Mouse (Mus musculus) layer of hippocampus, postnatal 10 days (tissue): ENCODE measurements around the gene Rtel1. TPM values are rescaled to one million over a fixed set of nuclear protein-coding genes. Genes with fewer than 3 reads are reported as not detected.

Experiments used
- DNase-seq, 2 experiments: peaks; one replicate each; pipeline ENCODE4 v3.0.0; 2021; ENCODE audit warnings: low spot score in 2 of 2
- long read RNA-seq: library from polyadenylated mRNA; stranded (forward); transcript quantifications from one replicate; pipeline ENCODE4 v2.0.0, GENCODE M21; 2023
- total RNA-seq, 2 experiments: library from RNA; stranded (reverse); gene quantifications; 2 replicates each; pipeline ENCODE4 v1.2.3; 2021

The Rtel1 gene
- total RNA-seq = 10 to 100 TPM; 39.5 to 46.1 TPM
- long read RNA-seq, full-length matches to known transcripts = 1 of 7 reads
- long read RNA-seq, partial matches to known transcripts = 1 of 7 reads
- long read RNA-seq, other reads (novel, unspliced or antisense) = 5 of 7 reads

DNA sequence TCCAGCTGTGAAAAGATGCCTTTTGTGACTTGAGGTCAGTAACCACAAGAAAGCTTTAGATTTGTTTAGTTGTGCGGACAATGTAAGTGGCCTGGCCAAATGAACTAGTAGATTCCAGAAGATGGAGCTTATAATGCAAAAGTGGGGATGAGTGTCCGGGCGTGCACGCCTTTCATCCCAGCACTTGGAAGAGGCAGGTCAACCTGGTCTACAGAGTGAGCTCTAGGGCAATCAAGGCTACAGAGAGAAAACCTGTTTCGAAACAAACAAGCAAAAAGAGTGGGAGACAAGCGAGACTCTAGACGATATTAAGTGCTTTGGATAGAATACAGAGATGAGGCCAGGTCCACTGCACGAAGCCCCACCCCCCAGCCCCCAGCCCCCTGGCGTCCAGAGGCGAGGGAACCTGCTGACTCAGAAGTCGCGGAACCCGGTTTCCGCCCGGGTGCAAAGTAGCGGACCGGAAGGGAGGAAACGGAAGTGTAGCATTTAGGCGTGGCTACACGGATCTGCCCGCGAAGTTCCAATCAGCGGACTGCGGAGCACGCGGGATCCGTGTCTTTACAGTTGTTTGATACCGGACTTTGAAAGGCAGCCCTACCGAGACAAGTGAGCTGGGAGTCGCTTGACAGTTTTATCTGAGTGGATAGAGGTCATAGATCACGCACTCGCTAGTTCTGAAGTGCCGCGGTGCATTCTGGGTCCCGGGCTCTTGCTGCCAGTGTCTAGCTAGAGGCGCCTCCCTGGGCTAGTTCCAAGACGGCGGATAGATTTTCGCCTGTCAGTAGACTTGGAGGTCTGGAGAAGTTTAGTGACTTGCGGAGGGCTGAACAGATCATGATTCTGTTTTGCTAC lies at the start of gene Rtel1:
Gene Rtel1 (plus strand): TSS at position 492 of the 855 bp plus-strand sequence.
- peak; percentile 86 for DNase-seq

DNA sequence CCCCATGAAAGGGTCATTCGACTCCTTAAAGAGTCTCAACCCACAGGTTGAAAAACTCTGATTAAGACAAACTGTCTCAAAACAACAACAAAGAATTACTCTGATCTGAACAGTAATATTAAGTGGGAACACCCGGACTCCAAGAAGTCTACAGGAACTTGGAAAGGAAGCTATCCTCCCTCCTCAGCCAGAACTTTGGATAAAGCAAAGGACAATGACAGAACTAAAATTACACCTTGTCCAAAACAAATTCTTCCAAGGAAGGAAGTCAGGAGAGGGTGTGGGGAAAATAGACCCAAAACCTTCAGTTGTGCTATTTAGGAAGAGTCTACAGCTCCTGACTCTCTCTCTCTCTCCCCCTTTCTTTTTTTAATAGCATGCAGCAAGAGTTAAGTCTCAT lies 47.4 kb upstream of the Rtel1 start:
- no peak for DNase-seq

DNA sequence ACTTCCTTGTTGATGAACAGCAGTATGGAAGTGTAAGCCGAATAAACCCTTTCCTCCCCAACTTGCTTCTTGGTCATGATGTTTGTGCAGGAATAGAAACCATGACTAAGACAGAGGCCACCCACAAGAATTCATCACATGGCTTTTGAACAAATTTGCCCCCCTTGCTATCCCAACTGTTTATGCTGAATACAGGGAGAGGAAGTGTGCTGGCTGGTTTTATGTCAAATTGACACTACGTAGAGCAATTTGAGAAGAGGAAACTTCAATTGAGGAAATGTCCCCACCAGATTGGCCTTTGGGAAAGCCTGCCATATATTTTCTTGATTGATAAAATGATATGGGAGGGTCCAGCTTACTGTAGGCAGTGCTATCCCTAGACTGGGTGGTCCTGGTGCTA lies 45.7 kb upstream of the Rtel1 start:
- DNase-seq = no peak

DNA sequence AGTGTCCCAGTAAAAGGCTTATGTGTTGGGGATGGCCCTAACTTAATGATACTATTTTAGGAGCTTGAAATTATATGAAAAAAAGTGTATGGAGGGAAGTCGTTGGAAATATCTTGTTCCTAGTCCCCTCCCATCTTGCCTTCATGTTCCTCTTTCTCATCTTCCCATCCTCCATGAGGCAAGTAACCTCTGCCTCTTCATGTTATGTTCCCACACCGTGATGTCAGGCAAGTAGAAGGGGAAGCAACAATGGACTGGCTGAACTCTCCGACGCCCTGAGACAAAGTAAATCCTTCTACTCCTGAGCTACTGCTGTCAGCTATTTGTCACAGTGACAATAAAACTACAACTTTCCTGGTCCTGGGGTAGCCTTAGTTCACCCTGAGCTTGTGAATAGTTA lies 44.9 kb upstream of the Rtel1 start:
- DNase-seq = no peak

DNA sequence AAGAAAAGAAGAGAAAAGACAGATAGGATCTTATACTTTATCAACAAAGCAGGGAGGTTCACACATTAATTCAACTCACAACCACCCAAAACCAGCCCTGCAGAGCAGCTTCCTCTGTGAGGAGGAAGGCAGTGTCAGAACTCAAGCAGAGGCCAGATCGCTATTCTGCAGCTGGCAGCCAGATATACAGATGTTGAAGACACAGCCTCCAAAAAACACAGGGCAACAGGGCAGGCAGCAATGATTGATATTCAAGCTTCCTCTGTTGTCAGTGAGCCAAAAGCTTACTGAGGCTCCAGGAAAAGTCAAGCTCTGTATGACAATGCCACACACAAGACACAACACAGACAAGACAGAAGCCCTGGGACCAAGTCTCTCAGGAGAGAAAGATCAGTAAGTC lies 42.8 kb upstream of the Rtel1 start:
- DNase-seq = no peak

DNA sequence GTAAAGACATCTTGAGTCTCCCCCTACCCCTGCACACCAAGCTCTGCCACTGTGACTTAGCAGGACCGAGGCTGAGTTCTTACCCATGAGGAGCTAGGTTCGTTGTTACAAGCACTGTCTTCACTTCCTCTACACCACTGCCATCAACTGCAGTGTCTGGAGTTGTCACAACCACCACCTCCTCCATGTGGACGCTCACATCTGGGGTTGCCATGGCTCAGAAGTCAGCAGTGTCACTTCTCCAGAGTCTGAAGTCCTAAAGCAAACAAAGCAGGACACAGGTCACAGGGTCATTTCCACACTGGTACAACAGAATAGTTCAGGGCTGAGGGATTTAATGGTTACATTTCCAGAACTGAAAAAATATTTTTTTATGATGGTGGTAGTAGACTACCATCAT lies 41.7 kb upstream of the Rtel1 start:
- no peak for DNase-seq

DNA sequence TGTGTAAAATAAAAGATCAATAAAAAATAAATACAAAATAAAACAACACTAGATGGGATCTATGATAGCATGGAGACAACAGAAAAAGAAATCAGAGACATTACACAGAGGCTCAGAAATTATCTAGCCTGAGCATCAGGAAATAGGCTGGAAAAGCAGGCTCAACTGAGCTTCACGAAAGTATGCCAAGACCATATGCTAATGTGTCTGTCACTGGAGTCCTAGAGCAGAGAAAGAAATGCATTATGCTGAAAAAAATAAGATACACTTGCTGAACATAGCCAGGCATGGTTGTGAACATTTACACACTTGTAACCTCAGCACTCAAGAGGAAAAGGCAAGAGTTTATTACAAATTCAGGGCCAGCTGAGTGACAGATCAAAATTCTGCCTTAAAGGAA lies 39.6 kb upstream of the Rtel1 start:
- no peak for DNase-seq

DNA sequence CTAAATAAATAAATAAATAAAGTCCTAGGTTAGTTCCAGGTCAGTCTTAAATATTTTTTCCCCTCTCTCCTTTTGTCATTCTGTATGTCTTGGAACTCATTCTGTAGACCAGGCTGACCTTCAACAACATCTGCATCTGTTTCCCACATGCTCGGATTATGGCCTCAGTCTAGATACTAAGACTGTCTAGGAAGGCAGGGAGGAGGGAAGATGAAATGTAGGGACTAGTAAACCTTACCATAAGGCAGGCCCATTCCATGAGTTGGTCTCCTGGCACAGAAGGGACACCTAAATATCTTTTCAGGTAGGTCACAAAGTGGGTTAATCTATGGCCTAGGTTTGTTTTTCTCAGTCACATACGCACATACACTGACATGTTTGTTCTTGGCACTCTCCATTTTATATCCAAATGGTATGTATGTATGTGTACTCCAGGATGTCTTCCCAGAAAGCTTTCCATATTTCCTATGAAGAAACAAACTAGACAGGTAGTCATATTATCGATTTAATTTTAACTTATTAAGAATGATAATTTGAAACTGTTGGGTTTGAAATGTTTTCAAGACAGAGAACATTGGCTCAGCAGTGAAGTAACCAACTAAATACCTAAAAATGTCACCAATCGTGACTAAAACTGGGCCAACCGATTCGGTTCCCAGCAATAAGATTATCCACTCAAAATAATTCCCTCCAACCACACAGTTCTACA lies 32.8 kb upstream of the Rtel1 start:
- DNase-seq = no peak

DNA sequence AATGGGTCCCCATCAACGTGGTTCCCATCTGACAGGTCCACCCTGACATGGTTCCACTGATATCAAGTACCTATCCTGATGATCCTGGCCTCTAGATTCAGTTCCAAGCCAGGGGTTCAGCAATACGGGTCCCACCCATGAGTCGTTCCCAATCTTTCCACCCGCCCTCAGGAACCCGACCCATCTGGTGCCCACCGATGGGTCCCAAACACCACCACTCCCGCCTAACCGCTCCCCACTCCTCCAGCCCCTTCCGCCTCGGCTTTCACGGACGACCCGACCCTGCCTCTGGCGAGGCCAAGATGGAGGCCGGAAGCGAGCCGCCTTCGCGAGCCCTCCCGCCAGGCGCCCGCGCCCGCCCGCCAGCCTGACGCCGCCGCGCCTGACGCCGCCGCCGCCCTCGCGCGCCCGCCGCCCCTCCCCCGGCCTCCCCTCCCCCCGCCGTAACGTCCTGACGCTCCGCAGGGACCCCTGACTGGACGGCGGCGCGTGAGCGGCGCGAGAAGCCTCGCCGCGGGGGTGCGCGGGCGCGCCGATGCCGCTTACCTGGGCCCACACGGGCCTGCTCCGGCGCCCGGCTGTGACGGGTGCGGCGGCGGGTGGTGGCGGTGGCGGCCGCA lies 32.1 kb upstream of the Rtel1 start:
- DNase-seq = peak; percentile 80 to 86

DNA sequence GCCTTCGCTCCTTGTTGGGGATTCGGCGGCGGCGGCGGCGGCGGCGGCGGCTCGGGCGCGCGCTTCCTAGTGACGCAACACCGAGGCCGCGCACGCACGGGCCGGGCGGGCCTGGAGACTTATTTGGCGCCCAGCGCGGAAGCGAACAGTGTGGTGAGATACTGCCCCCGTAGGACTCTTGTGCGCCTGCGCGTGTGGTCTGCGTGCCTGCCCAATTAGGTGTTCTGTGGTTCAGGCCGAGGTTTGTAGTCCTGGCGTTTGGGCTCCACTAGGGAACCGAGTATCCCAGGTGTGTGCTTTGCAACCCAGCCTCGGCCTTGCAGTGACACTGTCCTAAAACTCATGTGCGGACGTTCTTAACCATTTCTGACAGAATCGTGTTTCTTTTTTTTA lies 31.6 kb upstream of the Rtel1 start, which contains the start of gene Gmeb2:
Gene Gmeb2 (minus strand): TSS at position 78 of the 393 bp plus-strand sequence.
- DNase-seq = peak; percentile 86 to 92

DNA sequence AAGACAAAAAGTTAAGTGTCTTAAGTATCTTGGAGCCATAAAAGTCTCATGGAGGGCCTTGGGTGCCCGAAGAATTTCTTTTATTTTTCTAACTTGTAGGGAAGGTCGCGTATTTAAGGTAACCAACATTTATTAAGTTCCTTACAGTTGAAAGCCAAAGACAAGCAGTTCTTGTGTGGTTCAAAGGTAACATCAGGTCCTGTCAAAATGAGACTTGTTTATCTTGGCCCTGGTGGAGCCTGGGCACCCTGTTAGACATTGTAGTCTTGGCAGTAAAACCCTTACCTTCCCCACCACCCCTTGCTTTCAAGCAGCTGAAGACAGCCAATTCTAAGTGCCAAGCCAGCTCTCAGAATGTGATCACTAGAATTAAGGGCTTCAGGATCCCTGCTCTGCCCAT lies 30.8 kb upstream of the Rtel1 start:
- DNase-seq = no peak

DNA sequence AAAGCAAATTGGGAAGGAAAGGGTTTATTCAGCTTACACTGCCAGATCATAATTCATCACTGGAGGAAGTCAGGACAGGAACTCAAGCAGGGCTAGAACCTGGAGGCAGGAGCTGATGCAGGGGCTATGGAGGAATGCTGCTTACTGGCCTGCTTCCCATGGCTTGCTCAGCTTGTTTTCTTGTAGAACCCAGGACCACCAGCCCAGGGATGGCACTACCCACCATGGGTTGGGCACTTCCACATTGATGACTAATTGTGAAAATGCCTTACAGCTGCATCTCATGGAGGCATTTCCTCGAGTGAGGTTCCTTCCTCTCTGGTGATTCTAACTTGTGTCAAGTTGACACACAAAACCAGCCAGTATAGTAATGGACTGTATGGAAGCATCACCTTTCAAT lies 28.6 kb upstream of the Rtel1 start:
- no peak for DNase-seq

DNA sequence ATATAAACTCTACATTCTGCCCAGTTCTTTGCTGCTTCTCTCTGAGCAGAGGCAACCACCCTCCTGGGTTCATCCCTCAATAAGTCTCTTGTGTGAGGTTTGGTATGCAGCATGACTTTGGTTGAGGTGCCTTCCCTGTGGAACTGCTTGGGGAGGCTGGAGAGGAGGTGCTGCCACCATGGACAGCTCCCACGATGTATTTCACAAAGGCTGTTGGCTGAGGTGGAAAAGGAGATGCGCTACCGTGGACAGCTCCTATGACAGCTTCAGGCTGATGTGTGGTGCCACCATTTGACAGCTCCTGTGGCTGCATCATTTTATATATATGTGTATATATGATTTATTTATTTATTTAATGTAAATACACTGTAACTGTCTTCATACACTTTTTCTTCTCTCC lies 17.5 kb upstream of the Rtel1 start:
- DNase-seq = no peak

DNA sequence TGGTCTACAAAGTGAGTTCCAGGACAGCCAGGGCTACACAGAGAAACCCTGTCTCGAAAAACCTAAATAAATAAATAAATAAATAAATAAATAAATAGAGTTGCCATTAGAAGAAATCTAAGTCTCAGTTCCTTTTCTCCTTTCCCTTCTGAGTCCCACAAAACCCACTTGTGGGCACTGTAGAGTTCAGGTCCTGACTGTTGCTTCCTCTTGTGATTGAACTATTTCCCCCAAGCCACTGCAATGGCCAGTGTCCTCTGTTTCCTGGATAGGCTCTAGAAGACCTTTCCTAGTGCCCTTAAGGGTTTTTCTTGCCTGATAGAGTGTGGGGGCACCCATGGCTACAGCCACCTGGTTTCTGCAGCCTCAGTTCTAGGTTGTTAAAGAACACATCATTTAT lies 14.6 kb upstream of the Rtel1 start:
- no peak for DNase-seq

DNA sequence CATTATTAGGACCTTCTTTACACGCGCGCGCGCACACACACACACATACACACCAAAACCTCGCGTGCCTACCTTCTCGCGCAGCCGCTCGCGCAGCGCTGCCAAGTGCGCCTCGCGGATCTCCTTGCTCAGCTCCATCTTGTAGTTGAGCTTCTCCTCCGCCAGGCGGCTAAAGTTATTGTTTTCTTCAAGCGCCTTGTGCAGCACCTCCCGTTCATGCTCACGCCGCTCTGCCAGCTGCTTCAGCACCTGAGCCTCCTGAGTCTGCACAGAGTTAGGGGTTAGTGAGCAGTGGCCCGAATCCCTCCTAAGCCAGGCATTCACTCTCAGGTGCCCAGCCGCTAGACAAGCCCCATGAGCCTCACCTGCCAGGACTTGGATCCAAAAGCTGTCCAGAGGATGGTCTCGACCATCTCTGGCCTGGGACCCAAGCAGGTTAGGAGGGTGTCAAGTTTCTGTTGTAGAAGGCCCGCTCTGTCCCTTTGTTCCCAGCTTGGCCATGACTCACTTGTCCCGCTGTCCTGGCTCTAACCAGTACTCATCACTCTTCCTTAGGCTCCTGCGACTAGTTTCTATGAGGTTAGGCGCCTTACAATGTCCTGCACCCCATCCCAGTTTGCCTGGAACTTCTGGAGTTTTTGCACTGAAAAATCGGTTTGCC lies 12.3 kb upstream of the Rtel1 start:
- peak; percentile 58 to 64 for DNase-seq

DNA sequence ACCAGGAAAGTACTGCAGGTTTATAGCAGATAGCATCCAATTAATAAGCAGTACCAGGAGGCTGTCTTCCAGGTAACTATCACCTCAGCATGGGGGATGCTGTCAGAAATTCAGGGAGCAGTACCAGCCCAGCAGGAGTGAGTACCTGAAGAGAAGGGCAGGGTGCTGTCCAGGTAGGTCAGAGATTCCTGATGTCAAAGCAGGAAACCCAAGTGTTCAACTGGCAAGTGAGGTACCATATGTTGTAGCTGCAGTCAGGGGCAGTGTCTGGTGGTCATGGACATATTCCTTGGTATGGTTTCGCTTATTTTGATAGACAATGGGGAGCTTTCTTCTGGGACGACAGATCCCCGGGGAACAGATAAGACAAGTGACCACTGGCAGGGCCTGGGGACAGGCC lies 7.1 kb upstream of the Rtel1 start:
- DNase-seq = no peak

DNA sequence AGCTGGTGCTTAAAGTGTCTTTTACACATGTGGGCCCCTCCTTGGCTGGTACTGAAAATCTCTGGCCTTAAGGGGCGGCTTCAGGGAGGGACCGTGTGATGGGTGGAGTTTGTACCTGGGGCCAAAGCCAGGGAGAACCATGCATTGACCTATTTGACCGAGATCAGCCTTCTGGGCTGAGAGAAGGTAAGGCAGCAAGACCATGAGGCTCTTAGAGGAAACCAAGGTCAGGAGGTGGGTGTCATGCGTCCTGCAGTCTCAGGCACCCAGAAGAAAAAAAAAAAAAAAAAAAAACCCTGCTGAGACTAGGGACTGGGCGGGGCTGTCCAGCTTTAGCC lies 6.6 kb upstream of the Rtel1 start:
- no peak for DNase-seq

DNA sequence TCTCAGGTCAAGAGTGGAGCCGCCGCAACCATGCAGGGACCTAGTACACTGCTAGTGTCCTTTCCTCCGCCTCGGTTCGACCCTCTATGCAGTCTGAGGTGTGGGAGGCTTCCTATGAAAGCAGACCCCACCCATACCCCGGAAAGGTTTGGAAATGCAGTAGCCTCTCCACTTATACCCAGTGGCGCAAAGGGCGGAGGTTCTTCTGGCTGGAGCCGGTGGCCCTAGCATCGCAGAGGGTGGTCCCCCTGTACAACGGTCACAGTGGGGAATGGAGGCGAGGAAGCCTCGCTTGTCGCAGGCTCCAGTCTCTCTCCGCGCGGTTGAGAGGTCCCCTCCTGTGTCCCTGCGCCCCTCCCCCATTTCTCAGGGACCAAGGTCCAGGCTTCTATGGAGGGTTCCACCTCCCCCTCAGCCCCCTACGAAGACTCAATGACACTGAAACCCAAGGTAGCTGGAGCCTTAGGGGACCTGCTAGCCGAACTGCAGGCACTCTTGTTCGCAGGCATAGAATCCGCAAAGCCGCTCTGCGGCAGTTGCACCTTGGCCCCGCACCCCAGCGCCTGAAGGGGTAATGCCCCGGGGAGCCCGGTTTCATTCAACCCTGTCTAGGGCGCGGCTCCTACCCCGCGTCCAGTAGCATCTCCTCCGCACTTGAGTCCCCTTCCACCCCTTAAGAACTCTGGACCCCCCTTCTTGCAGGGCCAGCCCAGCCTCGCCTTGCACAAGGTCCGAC lies 6.0 kb upstream of the Rtel1 start:
- peak; percentile 40 to 58 for DNase-seq

DNA sequence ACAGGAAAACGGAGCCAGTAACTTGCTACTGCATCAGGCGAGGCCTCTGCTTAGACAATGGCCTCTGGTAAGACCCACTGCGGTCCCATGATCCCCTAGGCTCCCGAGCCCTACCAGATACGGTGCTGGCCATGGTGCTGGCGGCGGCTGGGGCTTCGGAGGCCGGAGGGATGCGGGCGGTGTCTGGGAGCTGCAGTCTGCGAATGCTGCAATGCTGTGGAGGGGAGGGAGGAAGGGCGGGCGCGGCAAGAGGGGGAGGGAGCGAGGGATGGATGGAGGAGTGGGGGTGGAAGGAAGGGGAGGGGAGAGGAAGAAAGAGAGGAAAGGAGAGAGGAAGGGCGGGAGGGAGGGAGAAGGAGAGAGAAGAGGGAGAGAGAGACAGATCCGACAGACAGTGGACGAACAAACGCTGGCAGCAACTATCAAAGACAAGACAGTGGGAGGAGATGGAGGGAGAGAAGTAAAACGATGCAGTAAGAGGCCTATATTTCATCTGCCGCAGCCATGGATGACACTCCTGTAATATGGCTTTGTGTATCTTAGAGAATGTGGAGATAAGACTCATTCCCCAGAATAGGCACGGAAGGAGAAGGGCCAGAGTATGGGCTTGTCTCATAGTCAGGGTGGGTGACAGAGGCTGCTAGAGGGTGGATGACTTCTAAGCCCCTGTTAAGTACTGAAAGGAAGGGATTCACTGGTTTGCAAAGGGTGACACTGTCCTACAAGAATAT lies 5.3 kb upstream of the Rtel1 start, which contains the start of gene Stmn3:
Gene Stmn3 (minus strand): TSS at position 421 of the 731 bp plus-strand sequence.
- peak; percentile 80 for DNase-seq

DNA sequence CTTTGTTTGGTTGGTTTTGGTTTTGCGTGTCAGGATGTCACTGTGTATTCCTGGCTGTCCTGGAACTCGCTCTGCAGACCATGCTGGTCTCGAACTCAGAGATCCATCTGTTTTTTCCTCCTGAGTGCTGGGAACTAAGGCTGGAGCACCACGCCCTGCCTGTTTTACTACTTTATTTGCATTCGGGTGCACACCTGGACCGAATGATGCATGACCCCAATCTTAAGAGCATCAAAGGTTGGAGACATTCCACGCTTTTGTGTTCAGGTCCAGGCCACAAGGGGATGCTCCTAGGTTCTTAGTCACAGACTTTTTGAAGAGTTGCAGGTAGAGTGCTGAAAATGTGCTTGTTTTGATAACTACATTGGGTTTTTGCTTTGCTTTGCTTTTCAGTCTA lies 562 bp downstream of the Rtel1 start:
- no peak for DNase-seq
